Mouse (Mus musculus) 416B (cell line): ENCODE data around the gene Trip11.

Source experiments
- DNase-seq: peaks from one replicate; pipeline ENCODE4 v3.0.0; 2011; ENCODE audit warnings: low read depth

The Trip11 gene

DNA sequence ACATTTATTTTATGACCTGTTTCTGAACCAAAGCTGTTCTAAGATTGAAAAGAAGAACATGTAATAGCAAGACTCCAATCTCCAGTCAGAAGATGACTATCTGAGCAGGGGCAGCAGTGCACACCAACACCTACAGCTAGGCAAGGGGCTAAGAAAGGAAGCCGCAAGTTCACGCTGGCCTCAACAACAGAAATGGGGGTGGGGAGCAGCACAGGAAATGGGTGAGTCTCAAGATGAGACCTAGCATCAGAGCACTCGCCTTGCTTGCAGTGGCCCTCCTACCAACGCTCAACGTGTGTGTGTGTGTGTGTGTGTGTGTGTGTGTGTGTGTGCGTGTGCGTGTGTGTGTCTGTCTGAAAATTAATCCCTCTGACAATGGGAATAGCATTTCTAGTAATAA, 16.0 kb downstream of the Trip11 start:
- DNase-seq = no peak

- no peak for DNase-seq
Observed at GRCm38 (mm10) chr12:101893296-101893695, 19.8 kb downstream of the Trip11 start.

GRCm38 (mm10) chr12:101892832-101893231, 20.2 kb downstream of the Trip11 start:
- DNase-seq = no peak

DNA sequence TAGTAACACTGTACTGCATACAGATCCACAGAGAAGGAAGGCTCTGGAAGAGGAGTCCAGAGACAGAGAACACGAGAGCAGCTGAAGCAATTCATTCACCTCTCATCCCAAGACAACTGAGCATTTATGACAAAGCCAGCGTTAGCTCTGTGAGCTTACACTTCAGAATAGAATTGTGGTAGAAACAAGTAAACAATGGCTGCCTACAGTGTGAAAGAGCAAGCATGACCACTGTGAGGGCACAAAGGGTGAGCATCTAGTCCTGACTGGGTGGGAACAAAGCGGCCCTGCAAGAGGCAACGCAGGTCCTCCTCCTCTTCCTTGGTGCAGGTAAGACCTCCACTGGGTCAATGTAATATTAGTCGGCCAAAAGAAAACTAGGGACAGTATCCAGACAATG, 22.0 kb downstream of the Trip11 start:
- no peak for DNase-seq

GRCm38 (mm10) chr12:101889351-101889750, 23.7 kb downstream of the Trip11 start:
- DNase-seq = no peak

DNA sequence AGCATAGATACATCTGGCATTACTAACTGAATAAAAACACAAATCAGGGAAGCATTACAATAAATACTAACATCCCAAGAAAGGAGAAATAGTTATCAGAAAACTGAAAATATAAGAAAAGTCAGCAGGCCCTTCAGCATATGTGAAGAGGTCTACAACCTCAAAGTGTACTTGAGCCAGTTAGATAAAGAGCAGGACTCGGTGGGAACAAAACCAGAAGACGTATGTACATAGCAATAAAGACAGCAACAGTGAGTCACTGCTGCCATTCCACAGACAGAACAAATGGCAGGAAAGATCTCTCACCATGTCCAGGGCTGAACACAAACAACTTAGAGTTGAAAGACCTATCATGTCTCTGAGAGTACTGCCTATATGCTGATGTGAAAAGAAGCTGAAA, 24.8 kb downstream of the Trip11 start:
- no peak for DNase-seq

- no peak for DNase-seq
Observed at GRCm38 (mm10) chr12:101884926-101885325, 28.1 kb downstream of the Trip11 start.

DNA sequence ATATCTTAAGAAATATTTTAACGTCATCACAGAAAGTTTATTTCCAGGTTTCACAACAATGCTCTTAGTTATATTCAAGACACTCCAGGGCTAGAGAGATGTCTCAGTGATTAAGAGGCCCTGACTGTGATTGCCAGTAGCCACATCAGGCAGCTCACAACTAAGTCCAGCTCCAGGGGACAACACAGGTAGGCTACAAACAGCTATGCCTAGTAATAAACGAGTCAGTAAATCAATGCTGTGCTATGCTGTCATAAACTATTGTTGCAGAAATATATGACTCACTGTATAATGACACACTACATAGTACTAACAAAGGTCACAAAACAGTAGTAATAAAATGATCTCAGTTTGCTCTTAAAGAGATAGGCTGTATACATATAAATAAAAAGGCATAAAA, 36.7 kb downstream of the Trip11 start:
- DNase-seq = no peak

GRCm38 (mm10) chr12:101875107-101875506, 38.0 kb downstream of the Trip11 start:
- DNase-seq = peak; percentile 73

- DNase-seq = no peak
Observed at GRCm38 (mm10) chr12:101862286-101862964, 50.6 kb downstream of the Trip11 start.

DNA sequence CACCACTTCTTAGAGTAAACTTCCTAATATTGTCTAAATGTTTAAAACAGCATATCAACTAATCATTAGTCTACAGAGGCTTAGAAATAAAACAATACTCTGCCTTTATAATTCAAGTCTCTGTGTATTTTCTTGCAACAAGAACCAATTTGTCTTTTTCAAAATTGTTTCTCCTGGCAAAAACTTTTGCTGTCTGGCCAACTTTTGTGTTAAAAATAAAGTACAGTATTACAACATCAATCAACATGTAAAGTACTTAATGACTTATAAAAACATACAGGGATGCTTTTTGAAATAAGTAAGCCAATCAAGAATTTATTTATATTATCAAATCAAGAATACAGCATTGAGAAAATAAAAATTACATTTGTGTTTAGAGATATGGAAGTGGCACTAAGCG, 52.8 kb downstream of the Trip11 start:
- no peak for DNase-seq

DNA sequence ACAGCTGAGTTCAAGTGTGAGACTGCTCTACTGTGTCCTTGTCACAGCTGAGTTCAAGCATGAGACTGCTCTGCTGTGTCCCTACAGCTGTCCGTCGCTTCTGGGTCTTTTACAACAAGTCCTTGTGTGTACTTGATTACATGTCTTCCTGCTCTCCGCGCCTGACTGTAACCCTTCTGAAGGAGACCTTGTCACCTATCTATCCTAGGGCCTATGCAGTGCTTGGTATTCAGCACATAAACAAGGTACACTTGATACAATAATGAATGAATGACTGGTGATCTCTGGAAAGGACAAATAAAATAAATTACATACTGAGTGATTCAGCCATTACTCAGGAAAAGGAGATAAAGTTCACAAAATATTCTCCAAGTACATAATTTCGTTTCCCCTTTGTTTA, 55.1 kb downstream of the Trip11 start:
- DNase-seq = no peak

- no peak for DNase-seq
Observed at GRCm38 (mm10) chr12:101854336-101854735, 58.7 kb downstream of the Trip11 start.

- DNase-seq = no peak
Observed at GRCm38 (mm10) chr12:101851846-101852564, 61.1 kb downstream of the Trip11 start.

DNA sequence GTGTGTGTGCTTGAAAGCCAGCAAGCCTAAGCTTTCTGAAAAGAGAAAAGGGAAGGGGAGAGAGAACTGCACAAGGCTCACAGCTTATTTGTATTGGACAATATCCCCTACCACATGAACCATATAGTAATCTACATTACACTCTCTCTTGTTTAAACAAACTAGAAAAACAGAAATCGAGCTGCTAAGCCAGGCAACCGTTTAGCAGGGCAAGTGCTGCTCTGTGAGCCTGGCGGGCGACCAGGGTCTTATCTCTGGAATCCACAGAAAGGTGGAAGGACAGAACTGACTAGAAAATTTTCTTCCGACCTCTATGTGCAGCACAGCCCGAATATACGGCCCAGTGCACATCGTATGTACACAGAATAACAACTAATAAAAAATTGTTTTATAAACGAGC, 61.8 kb downstream of the Trip11 start:
- no peak for DNase-seq

GRCm38 (mm10) chr12:101836546-101837274, 76.4 kb downstream of the Trip11 start:
- no peak for DNase-seq

GRCm38 (mm10) chr12:101834715-101835114, 78.4 kb downstream of the Trip11 start:
- no peak for DNase-seq

DNA sequence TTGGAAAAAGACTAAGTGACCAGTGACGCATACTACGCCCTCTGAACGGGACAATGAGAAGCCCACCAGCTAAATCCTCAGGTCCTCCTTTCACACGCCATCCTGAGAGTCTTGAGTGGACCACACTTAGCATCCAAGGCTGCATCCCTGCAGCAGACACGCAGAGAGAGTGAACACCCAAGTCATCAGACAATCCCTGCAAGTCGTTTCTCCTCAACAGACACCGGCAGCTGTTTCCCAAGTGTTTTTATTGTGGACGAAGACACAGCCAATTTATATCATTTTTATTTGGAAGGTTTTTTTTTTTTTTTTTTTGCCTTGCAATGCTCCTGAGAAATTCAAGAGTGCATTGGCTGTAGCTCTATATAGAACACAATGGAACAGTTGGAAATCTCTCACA, 79.3 kb downstream of the Trip11 start:
- no peak for DNase-seq

DNA sequence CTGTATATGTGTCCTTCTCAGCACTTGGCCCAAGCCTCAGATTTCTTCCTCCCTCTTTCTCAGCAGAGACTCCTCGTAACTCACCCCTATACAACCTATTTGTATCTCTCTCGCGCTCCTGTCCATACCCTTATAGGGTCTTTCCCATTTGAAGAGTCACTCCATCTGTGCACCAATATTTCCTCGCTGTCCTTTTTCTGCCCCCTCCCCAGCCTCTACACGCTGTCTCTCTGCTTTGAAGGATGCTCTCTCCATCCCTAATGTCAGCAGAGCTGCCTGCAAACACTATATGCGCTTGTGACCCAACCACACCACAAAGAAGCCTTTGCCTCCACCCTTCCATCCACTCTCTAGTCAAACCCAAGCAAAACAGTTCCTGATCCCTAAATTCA, 80.0 kb downstream of the Trip11 start:
- no peak for DNase-seq

DNA sequence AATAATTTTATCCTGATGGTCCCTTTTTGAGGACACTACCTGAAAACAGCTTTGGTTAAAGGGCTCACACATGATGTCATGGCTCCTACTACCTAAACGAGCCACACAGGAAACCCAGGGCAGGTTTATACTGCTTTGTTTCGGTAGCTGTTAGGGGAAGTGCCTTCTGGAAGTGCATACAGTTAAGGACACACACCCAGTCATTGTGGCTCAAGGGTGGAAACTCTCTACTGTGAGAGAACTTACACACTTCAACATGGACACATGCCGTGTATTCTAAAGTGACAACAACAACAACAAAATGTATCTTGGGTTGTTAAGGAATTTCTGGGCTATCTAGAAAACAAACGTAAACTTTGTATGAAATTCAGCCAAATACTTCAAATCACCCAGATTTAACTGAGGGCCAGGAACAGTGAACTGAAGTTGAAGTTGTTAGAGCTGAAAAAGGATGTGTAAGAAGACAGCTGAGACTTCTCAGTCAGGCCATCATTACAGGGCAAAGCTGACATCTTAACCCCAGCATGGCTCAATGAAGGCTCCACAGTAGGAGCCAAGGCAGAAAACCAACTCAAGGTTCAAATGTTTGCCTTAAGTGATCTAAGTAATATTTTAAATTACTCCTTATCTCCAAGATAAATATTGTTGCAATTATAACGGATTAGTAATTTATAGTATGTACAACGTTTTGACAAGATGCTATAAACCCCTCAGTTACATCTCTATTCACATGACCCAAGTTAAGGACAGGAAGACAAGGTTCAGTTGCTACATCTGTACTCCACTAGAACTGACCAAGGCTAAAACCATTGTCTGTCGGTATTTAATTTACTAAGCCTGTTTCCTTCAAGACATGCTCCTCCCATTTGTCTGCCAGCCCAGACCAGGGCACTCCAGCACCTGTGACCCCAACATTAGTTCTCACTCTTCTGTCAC, 80.6 kb downstream of the Trip11 start:
- DNase-seq = peak; percentile 10

DNA sequence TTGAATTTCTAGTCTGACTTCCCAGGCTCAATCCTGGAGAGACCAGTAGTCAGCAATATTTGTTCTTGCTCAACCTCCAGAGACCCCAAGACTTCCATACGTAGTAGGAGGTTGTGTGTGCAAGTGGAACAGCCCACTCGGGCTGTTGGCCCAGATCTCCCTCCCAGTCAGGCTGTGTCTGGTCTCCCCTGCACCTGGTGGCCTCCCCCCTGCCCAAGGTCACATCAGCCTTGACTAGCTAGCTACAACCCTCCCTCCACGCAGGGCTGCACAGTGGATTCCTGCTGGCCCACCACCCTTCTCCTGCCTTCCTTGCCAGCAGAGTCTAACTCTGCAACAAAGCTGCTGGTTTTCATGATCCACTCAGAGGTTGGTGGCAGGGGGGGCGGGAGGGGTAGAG, 81.8 kb downstream of the Trip11 start:
- DNase-seq = no peak

DNA sequence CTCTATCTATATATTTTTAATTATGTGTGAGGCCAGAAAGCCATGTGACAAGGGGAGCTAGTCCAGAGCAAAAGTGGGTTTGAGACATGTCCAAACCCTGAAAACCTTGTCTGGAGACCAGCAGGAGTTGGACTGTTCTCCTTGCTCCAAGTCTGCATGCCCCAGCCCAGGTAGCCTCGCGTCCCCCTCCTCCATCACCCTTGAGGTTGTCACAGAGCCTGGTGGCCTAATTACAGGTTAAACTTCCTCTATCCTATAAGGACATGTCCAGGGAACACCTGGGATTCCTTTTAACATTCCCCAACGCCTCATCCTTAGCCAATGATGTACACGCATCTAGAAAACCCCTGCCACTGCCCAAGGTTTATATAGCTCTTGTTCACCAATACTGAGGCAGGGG, 89.9 kb downstream of the Trip11 start:
- DNase-seq = no peak
